Mouse (Mus musculus): Measurements from ENCODE around the gene Hnf4a. TPM values are rescaled to one million over a fixed set of nuclear protein-coding genes. Genes with fewer than 3 reads are reported as not detected.

The Hnf4a gene
- polyA plus RNA-seq, 1 experiment: not detected

- Histone ChIP-seq H3K27ac (ENCODE audit: insufficient read depth, low read length) (no peak overlapping the region), H3K4me1 (ENCODE audit: control insufficient read depth, insufficient read depth, low read length) (no peaks in the 10 kb centered on the region), H3K4me3 (ENCODE audit: insufficient read depth, low read length) (no peak overlapping the region)
- TF ChIP-seq CTCF (IDR thresholded peaks at IDR 0.05; ENCODE audit: extremely low read depth, insufficient read depth, low read length): no peak
- TF ChIP-seq POLR2A (IDR thresholded peaks at IDR 0.05; ENCODE audit: extremely low read depth, insufficient read depth, low read length): no peak
These were observed 52.6 kb downstream of the Hnf4a start for GRCm38 (mm10) chr2:163559236-163559635.

GRCm38 (mm10) chr2:163560247-163560646 is 53.6 kb downstream of the Hnf4a start:
- no peak overlapping the region for H3K27ac ChIP-seq (ENCODE audit: insufficient read depth, low read length)
- TF ChIP-seq CTCF (IDR thresholded peaks at IDR 0.05; ENCODE audit: extremely low read depth, insufficient read depth, low read length) (no peak), POLR2A (IDR thresholded peaks at IDR 0.05; ENCODE audit: extremely low read depth, insufficient read depth, low read length) (no peak)
- H3K4me3 ChIP-seq (ENCODE audit: insufficient read depth, low read length): no peak overlapping the region
- no peaks in the 10 kb centered on the region for H3K4me1 ChIP-seq (ENCODE audit: control insufficient read depth, insufficient read depth, low read length)

- TF ChIP-seq CTCF (IDR thresholded peaks at IDR 0.05; ENCODE audit: extremely low read depth, insufficient read depth, low read length) (no peak), POLR2A (IDR thresholded peaks at IDR 0.05; ENCODE audit: extremely low read depth, insufficient read depth, low read length) (no peak)
- H3K4me1 ChIP-seq (ENCODE audit: control insufficient read depth, insufficient read depth, low read length): no peaks in the 10 kb centered on the region
- no peak overlapping the region for H3K27ac ChIP-seq (ENCODE audit: insufficient read depth, low read length)
These were observed 54.8 kb downstream of the Hnf4a start for GRCm38 (mm10) chr2:163561258-163561948.

GRCm38 (mm10) chr2:163564646-163565045 is 58.0 kb downstream of the Hnf4a start:
- Histone ChIP-seq H3K4me3 (ENCODE audit: insufficient read depth, low read length) (no peak overlapping the region), H3K4me1 (ENCODE audit: control insufficient read depth, insufficient read depth, low read length) (no peaks in the 10 kb centered on the region), H3K27ac (ENCODE audit: insufficient read depth, low read length) (no peak overlapping the region)
- TF ChIP-seq CTCF (IDR thresholded peaks at IDR 0.05; ENCODE audit: extremely low read depth, insufficient read depth, low read length): no peak
- no peak for TF ChIP-seq POLR2A (IDR thresholded peaks at IDR 0.05; ENCODE audit: extremely low read depth, insufficient read depth, low read length)

More at GRCm38 (mm10) chr2:163561258-163561948, 54.8 kb downstream of the Hnf4a start:
- no peak overlapping the region for H3K4me3 ChIP-seq (ENCODE audit: insufficient read depth, low read length)

GRCm38 (mm10) chr2:163574321-163574720 is 67.7 kb downstream of the Hnf4a start:
- no peak for TF ChIP-seq POLR2A (IDR thresholded peaks at IDR 0.05; ENCODE audit: extremely low read depth, insufficient read depth, low read length)
- no peak for TF ChIP-seq CTCF (IDR thresholded peaks at IDR 0.05; ENCODE audit: extremely low read depth, insufficient read depth, low read length)
- H3K27ac ChIP-seq (ENCODE audit: insufficient read depth, low read length): no peak overlapping the region
- no peak overlapping the region for H3K4me3 ChIP-seq (ENCODE audit: insufficient read depth, low read length)
- no peaks in the 10 kb centered on the region for H3K4me1 ChIP-seq (ENCODE audit: control insufficient read depth, insufficient read depth, low read length)

GRCm38 (mm10) chr2:163575248-163575647 is 68.6 kb downstream of the Hnf4a start:
- TF ChIP-seq POLR2A (IDR thresholded peaks at IDR 0.05; ENCODE audit: extremely low read depth, insufficient read depth, low read length): no peak
- TF ChIP-seq CTCF (IDR thresholded peaks at IDR 0.05; ENCODE audit: extremely low read depth, insufficient read depth, low read length): no peak
- H3K4me1 ChIP-seq (ENCODE audit: control insufficient read depth, insufficient read depth, low read length): no peaks in the 10 kb centered on the region
- H3K27ac ChIP-seq (ENCODE audit: insufficient read depth, low read length): no peak overlapping the region

GRCm38 (mm10) chr2:163577986-163578385 is 71.4 kb downstream of the Hnf4a start:
- no peak overlapping the region for H3K27ac ChIP-seq (ENCODE audit: insufficient read depth, low read length)
- no peak overlapping the region for H3K4me3 ChIP-seq (ENCODE audit: insufficient read depth, low read length)
- no peaks in the 10 kb centered on the region for H3K4me1 ChIP-seq (ENCODE audit: control insufficient read depth, insufficient read depth, low read length)
- TF ChIP-seq CTCF (IDR thresholded peaks at IDR 0.05; ENCODE audit: extremely low read depth, insufficient read depth, low read length): no peak
- no peak for TF ChIP-seq POLR2A (IDR thresholded peaks at IDR 0.05; ENCODE audit: extremely low read depth, insufficient read depth, low read length)

More at GRCm38 (mm10) chr2:163575248-163575647, 68.6 kb downstream of the Hnf4a start:
- no peak overlapping the region for H3K4me3 ChIP-seq (ENCODE audit: insufficient read depth, low read length)

- no peak overlapping the region for H3K4me3 ChIP-seq (ENCODE audit: insufficient read depth, low read length)
- TF ChIP-seq POLR2A (IDR thresholded peaks at IDR 0.05; ENCODE audit: extremely low read depth, insufficient read depth, low read length): no peak
- no peak for TF ChIP-seq CTCF (IDR thresholded peaks at IDR 0.05; ENCODE audit: extremely low read depth, insufficient read depth, low read length)
- H3K4me1 ChIP-seq (ENCODE audit: control insufficient read depth, insufficient read depth, low read length): no peaks in the 10 kb centered on the region
- no peak overlapping the region for H3K27ac ChIP-seq (ENCODE audit: insufficient read depth, low read length)
These were observed 73.7 kb downstream of the Hnf4a start for GRCm38 (mm10) chr2:163580069-163580945.

- Histone ChIP-seq H3K4me1 (ENCODE audit: control insufficient read depth, insufficient read depth, low read length) (no peaks in the 10 kb centered on the region), H3K27ac (ENCODE audit: insufficient read depth, low read length) (no peak overlapping the region), H3K4me3 (ENCODE audit: insufficient read depth, low read length) (no peak overlapping the region)
- TF ChIP-seq CTCF (IDR thresholded peaks at IDR 0.05; ENCODE audit: extremely low read depth, insufficient read depth, low read length) (no peak), POLR2A (IDR thresholded peaks at IDR 0.05; ENCODE audit: extremely low read depth, insufficient read depth, low read length) (no peak)
These were observed 76.8 kb downstream of the Hnf4a start for GRCm38 (mm10) chr2:163583226-163584087.

All from cortical plate, adult 2 months (tissue).